Mouse (Mus musculus): ENCODE results near the gene Gm20388. TPM values are rescaled to one million over a fixed set of nuclear protein-coding genes. Genes with fewer than 3 reads are reported as not detected.
A peak's percentile ranks its signal among the peaks of the same experiment; 100 is the strongest.

Gene Gm20388
- polyA plus RNA-seq, 1 experiment from 2014 or later = not detected

DNA sequence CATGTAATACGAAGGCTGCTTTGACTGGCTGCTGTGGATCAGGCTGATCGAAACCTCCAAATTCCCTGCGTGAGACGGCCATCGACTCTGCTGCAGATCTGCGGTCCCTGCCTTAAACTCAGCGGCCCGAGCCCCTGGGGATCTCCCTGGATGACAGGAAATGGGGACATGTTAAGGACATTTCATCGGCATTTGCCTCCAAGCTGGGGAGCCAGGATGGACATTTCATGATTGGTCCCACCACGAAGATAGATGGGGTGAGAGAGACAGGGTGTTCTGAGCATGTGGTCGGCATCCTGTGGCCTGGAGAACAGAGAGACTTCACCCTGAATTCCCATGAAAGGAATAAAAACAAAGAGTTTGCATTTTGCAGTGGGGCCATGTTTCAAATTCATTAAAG is 1484.7 kb downstream of the Gm20388 start:
- peaks cover 50% of the 10 kb centered on the region for H3K4me1 ChIP-seq (ENCODE audit: control insufficient read depth, insufficient read depth, low read length)
- no peak overlapping the region for H3K27ac ChIP-seq (replicated peaks; ENCODE audit: low read depth, low read length)
- H3K27me3 ChIP-seq (ENCODE audit: control insufficient read depth, insufficient read depth, low read length) = peaks cover 23% of the 10 kb centered on the region
- no peak overlapping the region for H3K9ac ChIP-seq (ENCODE audit: low read length)
- no peak for ATAC-seq (ENCODE audit: insufficient number of reproducible peaks, low FRiP score, low TSS enrichment, low read depth)
- H3K9me3 ChIP-seq (ENCODE audit: control insufficient read depth, low read length) = no peaks in the 10 kb centered on the region
- DNase-seq (ENCODE audit: low spot score) = no peak
- H3K36me3 ChIP-seq (ENCODE audit: control insufficient read depth, insufficient read depth, low read length) = no peaks in the 10 kb centered on the region
- no peak overlapping the region for H3K4me3 ChIP-seq (ENCODE audit: low read depth, low read length)
- H3K4me2 ChIP-seq (ENCODE audit: low read depth, severe bottlenecking) = no peak overlapping the region
- 45% methylated on average over 11 of the region's 11 CpGs for WGBS

DNA sequence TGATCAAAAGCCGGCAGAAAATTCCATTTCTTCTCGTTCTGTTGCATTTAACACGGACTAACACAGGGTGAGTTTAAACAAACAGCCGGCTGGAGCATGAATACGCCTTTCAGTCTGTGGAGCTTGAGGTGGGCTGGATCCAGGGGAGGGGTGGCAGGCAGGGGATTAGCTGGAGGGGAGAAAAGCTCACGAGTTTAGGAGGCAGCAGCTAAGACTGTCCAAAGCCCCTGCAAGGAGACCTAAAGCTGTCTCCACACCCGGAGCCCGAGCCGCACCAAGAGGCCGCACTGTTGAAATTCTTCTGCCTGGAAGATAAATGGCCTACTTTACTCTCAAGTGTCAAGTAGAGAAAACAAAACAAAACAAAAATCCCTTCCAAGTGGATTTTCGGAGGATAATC is 1485.5 kb downstream of the Gm20388 start:
- 0 out of 2 replicates have a peak overlapping the region, but pooled peaks have one; percentile 47 for H3K27ac ChIP-seq (replicated peaks; ENCODE audit: low read depth, low read length)
- WGBS = 24% methylated on average over 11 of the region's 11 CpGs
- H3K27me3 ChIP-seq (ENCODE audit: control insufficient read depth, insufficient read depth, low read length) = peaks cover 21% of the 10 kb centered on the region
- peak overlapping the region; percentile 5; the same call in 1 of the 2 replicates for H3K9ac ChIP-seq (ENCODE audit: low read length)
- H3K4me1 ChIP-seq (ENCODE audit: control insufficient read depth, insufficient read depth, low read length) = peaks cover 43% of the 10 kb centered on the region
- no peaks in the 10 kb centered on the region for H3K9me3 ChIP-seq (ENCODE audit: control insufficient read depth, low read length)
- no peaks in the 10 kb centered on the region for H3K36me3 ChIP-seq (ENCODE audit: control insufficient read depth, insufficient read depth, low read length)
- DNase-seq (ENCODE audit: low spot score) (no peak), ATAC-seq (ENCODE audit: insufficient number of reproducible peaks, low FRiP score, low TSS enrichment, low read depth) (no peak)
- no peak overlapping the region for H3K4me3 ChIP-seq (ENCODE audit: low read depth, low read length)
- H3K4me2 ChIP-seq (ENCODE audit: low read depth, severe bottlenecking) = no peak overlapping the region

DNA sequence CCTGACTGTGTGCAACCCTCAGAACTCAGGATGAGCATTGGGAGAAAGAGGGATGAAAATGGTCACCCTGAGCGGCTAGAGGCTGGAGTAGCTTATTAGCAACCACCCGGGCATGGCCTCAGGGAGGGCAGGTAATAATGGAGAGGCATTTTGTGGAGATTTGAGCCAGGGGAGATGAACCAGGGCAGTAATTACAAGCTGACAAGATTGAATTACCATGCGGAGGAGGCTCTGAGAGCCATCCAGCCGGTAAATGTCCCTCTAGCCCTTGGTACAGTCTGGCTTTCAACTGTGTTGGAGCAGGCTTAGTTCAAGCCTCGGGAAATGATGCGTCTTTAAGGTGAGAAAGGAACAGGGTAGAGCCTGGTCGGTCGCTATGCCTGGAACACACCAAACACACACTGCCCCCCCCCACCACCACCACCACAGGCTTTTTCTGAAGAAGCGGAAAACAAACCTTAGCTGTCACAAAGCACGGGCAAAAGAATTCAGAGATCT is 1486.6 kb downstream of the Gm20388 start:
- Histone ChIP-seq H3K4me1 (ENCODE audit: control insufficient read depth, insufficient read depth, low read length) (peaks cover 42% of the 10 kb centered on the region), H3K4me3 (ENCODE audit: low read depth, low read length) (no peak overlapping the region), H3K4me2 (ENCODE audit: low read depth, severe bottlenecking) (no peak overlapping the region), H3K27me3 (ENCODE audit: control insufficient read depth, insufficient read depth, low read length) (peaks cover 21% of the 10 kb centered on the region), H3K36me3 (ENCODE audit: control insufficient read depth, insufficient read depth, low read length) (no peaks in the 10 kb centered on the region), H3K9me3 (ENCODE audit: control insufficient read depth, low read length) (no peaks in the 10 kb centered on the region), H3K9ac (ENCODE audit: low read length) (no peak overlapping the region), H3K27ac (replicated peaks; ENCODE audit: low read depth, low read length) (no peak overlapping the region; the same call in 1 of the 2 replicates)
- WGBS = 33% methylated on average over 10 of the region's 10 CpGs
- ATAC-seq (ENCODE audit: insufficient number of reproducible peaks, low FRiP score, low TSS enrichment, low read depth) (no peak), DNase-seq (ENCODE audit: low spot score) (no peak)

DNA sequence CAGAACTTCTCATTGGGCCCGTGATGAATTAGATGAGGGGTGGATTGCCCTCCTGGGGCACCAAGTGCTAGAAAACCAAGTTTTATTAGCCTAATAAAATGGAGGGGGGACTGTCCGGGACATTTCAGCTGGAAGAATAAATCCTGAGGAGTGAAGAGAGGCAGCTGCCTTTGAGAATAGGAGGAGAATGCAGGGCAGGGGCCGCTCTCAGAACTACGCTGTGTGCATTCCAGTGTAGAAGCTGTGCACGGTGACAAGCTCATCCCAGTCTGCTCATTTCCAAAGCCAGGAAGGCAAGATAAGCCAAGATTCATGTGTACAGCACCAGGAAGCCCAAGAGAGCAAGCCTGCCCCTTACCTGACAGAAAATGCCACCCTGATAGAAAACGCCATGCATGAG is 1487.4 kb downstream of the Gm20388 start:
- H3K27ac ChIP-seq (replicated peaks; ENCODE audit: low read depth, low read length) = no peak overlapping the region
- H3K4me3 ChIP-seq (ENCODE audit: low read depth, low read length) = no peak overlapping the region
- H3K4me2 ChIP-seq (ENCODE audit: low read depth, severe bottlenecking) = no peak overlapping the region
- H3K9ac ChIP-seq (ENCODE audit: low read length) = no peak overlapping the region
- H3K27me3 ChIP-seq (ENCODE audit: control insufficient read depth, insufficient read depth, low read length) = peaks cover 16% of the 10 kb centered on the region
- H3K36me3 ChIP-seq (ENCODE audit: control insufficient read depth, insufficient read depth, low read length) = no peaks in the 10 kb centered on the region
- DNase-seq (ENCODE audit: low spot score) (no peak), ATAC-seq (ENCODE audit: insufficient number of reproducible peaks, low FRiP score, low TSS enrichment, low read depth) (no peak)
- whole genome bisulfite sequencing = 28% methylated on average over 6 of the region's 6 CpGs
- peaks cover 43% of the 10 kb centered on the region for H3K4me1 ChIP-seq (ENCODE audit: control insufficient read depth, insufficient read depth, low read length)
- H3K9me3 ChIP-seq (ENCODE audit: control insufficient read depth, low read length) = no peaks in the 10 kb centered on the region

DNA sequence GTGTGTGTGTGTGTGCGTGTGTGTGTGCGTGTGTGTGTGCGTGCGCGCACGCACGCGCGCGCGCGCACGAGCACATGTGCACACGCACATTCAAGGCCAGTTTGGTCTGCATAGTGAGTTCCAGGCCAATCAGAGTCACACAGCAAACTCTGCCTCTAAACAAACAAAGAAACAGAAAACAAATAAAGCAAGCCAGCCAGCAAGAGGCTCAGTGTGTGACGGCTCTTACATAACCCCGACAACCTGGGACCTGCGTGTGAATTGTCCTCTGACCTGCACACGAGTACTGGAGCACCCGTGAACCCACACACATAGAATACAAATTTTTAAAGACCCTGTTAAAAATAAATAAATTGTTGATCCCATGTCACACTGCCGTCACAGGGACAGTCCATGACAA is 1488.1 kb downstream of the Gm20388 start:
- 90% methylated on average over 20 of the region's 20 CpGs for WGBS
- H3K9ac ChIP-seq (ENCODE audit: low read length) = no peak overlapping the region
- no peak overlapping the region for H3K27ac ChIP-seq (replicated peaks; ENCODE audit: low read depth, low read length)
- H3K27me3 ChIP-seq (ENCODE audit: control insufficient read depth, insufficient read depth, low read length) = peaks cover 14% of the 10 kb centered on the region
- H3K4me1 ChIP-seq (ENCODE audit: control insufficient read depth, insufficient read depth, low read length) = peaks cover 42% of the 10 kb centered on the region
- H3K36me3 ChIP-seq (ENCODE audit: control insufficient read depth, insufficient read depth, low read length) = no peaks in the 10 kb centered on the region
- no peak overlapping the region for H3K4me2 ChIP-seq (ENCODE audit: low read depth, severe bottlenecking)
- no peak for ATAC-seq (ENCODE audit: insufficient number of reproducible peaks, low FRiP score, low TSS enrichment, low read depth)
- no peak overlapping the region for H3K4me3 ChIP-seq (ENCODE audit: low read depth, low read length)
- DNase-seq (ENCODE audit: low spot score) = no peak
- H3K9me3 ChIP-seq (ENCODE audit: control insufficient read depth, low read length) = no peaks in the 10 kb centered on the region

DNA sequence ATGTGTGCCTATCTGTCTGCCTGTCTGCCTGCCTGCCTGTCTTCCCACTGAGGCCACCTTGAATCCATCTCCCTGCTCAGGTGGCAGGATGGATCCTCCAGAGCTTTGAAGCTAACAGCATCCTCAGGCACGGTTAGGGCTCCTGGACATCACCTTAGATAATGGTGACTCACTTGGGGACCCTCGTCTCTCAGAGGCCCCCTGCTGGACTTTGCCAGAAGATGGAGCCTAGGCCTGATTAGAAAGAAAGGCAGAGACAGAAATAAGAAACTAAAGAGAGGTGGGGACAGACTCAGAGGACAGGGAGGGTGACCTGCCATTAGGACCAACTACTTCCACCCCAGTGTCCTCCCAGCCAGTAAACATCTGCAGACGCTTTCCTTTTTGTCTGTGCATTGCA is 1488.5 kb downstream of the Gm20388 start:
- Histone ChIP-seq H3K27me3 (ENCODE audit: control insufficient read depth, insufficient read depth, low read length) (peaks cover 13% of the 10 kb centered on the region; the same call in 1 of the 2 replicates), H3K36me3 (ENCODE audit: control insufficient read depth, insufficient read depth, low read length) (no peaks in the 10 kb centered on the region), H3K4me3 (ENCODE audit: low read depth, low read length) (no peak overlapping the region), H3K4me1 (ENCODE audit: control insufficient read depth, insufficient read depth, low read length) (peaks cover 42% of the 10 kb centered on the region), H3K4me2 (ENCODE audit: low read depth, severe bottlenecking) (no peak overlapping the region), H3K9me3 (ENCODE audit: control insufficient read depth, low read length) (no peaks in the 10 kb centered on the region), H3K27ac (replicated peaks; ENCODE audit: low read depth, low read length) (no peak overlapping the region), H3K9ac (ENCODE audit: low read length) (no peak overlapping the region)
- 37% methylated on average over 3 of the region's 3 CpGs for WGBS
- DNase-seq (ENCODE audit: low spot score) (no peak), ATAC-seq (ENCODE audit: insufficient number of reproducible peaks, low FRiP score, low TSS enrichment, low read depth) (no peak)

DNA sequence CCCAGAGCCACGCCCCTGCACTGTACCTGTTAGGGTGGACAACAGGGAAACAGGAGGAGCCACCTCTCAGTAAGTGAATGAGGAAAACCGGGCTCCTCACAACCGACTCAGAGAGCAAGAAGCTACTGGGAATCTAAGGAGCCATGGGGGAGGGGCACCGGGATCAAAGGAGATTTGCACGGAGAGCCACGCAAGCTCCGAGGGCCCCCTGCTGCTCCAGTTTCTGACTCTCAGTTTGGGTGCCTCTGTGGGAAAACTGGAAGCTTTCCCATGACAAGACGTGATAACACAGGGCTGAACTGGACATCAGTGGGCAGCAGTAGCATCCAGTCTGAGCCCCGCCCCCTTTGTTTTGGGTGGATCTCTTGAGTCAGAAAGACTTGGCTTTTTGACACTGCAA is 1489.9 kb downstream of the Gm20388 start:
- Histone ChIP-seq H3K27ac (replicated peaks; ENCODE audit: low read depth, low read length) (no peak overlapping the region), H3K9me3 (ENCODE audit: control insufficient read depth, low read length) (no peaks in the 10 kb centered on the region), H3K4me3 (ENCODE audit: low read depth, low read length) (no peak overlapping the region), H3K4me1 (ENCODE audit: control insufficient read depth, insufficient read depth, low read length) (peaks cover 36% of the 10 kb centered on the region), H3K9ac (ENCODE audit: low read length) (no peak overlapping the region), H3K36me3 (ENCODE audit: control insufficient read depth, insufficient read depth, low read length) (no peaks in the 10 kb centered on the region), H3K27me3 (ENCODE audit: control insufficient read depth, insufficient read depth, low read length) (peaks cover 13% of the 10 kb centered on the region; the same call in 1 of the 2 replicates), H3K4me2 (ENCODE audit: low read depth, severe bottlenecking) (no peak overlapping the region)
- DNase-seq (ENCODE audit: low spot score) (peak; percentile 34), ATAC-seq (ENCODE audit: insufficient number of reproducible peaks, low FRiP score, low TSS enrichment, low read depth) (0 out of 2 replicates have a peak, but pooled peaks have one; percentile 29)
- 25% methylated on average over 9 of the region's 9 CpGs for WGBS

DNA sequence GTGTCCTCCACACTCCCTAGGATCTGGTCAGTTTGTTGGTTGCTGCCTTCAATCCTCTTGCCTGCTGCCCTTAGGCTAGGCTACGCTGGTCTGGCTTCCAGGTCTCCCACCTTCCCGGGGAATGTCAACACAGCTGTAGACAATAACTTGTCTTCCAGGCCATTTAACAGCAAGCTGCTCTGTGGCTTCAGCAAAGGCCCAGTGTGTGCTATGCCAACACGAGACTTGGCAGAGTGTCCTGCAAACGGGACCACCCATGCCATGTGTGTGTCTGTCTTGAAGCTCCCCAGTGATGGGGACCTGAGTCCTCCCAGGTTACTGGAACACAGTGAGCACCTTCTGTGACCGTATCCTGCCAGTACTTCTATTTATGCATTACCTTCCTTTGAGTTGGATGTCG is 1493.2 kb downstream of the Gm20388 start:
- peaks cover 11% of the 10 kb centered on the region for H3K4me1 ChIP-seq (ENCODE audit: control insufficient read depth, insufficient read depth, low read length)
- H3K4me2 ChIP-seq (ENCODE audit: low read depth, severe bottlenecking) = no peak overlapping the region
- H3K36me3 ChIP-seq (ENCODE audit: control insufficient read depth, insufficient read depth, low read length) = no peaks in the 10 kb centered on the region
- 85% methylated on average over 6 of the region's 6 CpGs for WGBS
- H3K9ac ChIP-seq (ENCODE audit: low read length) = no peak overlapping the region
- no peaks in the 10 kb centered on the region for H3K27me3 ChIP-seq (ENCODE audit: control insufficient read depth, insufficient read depth, low read length)
- H3K27ac ChIP-seq (replicated peaks; ENCODE audit: low read depth, low read length) = no peak overlapping the region
- no peaks in the 10 kb centered on the region for H3K9me3 ChIP-seq (ENCODE audit: control insufficient read depth, low read length)
- DNase-seq (ENCODE audit: low spot score) (no peak), ATAC-seq (ENCODE audit: insufficient number of reproducible peaks, low FRiP score, low TSS enrichment, low read depth) (no peak)
- H3K4me3 ChIP-seq (ENCODE audit: low read depth, low read length) = no peak overlapping the region

DNA sequence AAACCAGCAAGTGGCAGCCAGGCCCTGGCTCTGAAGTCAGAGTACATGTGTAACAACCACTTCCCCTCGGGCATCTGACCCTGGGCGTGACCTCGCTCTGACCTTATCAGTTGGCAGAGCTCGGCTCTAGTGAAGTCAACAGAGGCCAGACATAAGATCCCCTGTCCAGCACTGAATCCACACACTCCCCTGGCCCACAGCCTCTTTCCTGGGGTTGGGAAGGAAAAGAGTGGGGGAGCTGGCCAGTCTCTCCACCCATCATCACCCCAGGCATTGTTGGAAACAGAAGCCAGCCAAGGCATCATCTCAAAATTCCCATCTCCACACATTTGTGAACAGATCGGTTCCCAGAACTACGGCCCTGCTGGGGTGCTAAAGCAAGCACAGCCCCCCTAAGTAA is 1507.4 kb downstream of the Gm20388 start:
- H3K4me1 ChIP-seq (ENCODE audit: control insufficient read depth, insufficient read depth, low read length) = peaks cover 6% of the 10 kb centered on the region
- no peaks in the 10 kb centered on the region for H3K36me3 ChIP-seq (ENCODE audit: control insufficient read depth, insufficient read depth, low read length)
- no peaks in the 10 kb centered on the region; the same call in 1 of the 2 replicates for H3K9me3 ChIP-seq (ENCODE audit: control insufficient read depth, low read length)
- ATAC-seq (ENCODE audit: insufficient number of reproducible peaks, low FRiP score, low TSS enrichment, low read depth) = no peak
- DNase-seq (ENCODE audit: low spot score) = no peak
- 45% methylated on average over 6 of the region's 6 CpGs for WGBS
- H3K9ac ChIP-seq (ENCODE audit: low read length) = no peak overlapping the region
- no peaks in the 10 kb centered on the region for H3K27me3 ChIP-seq (ENCODE audit: control insufficient read depth, insufficient read depth, low read length)
- H3K4me3 ChIP-seq (ENCODE audit: low read depth, low read length) = no peak overlapping the region
- H3K27ac ChIP-seq (replicated peaks; ENCODE audit: low read depth, low read length) = no peak overlapping the region
- H3K4me2 ChIP-seq (ENCODE audit: low read depth, severe bottlenecking) = no peak overlapping the region
